Mouse (Mus musculus) forelimb bud, embryonic 11.5 days (tissue): Measurements from ENCODE around the gene Gm10309.

Source experiments
- DNase-seq: peaks from one replicate; pipeline ENCODE4 v3.0.0-alpha.2; 2012; ENCODE audit warnings: low read depth, low spot score

Gm10309 gene

DNA sequence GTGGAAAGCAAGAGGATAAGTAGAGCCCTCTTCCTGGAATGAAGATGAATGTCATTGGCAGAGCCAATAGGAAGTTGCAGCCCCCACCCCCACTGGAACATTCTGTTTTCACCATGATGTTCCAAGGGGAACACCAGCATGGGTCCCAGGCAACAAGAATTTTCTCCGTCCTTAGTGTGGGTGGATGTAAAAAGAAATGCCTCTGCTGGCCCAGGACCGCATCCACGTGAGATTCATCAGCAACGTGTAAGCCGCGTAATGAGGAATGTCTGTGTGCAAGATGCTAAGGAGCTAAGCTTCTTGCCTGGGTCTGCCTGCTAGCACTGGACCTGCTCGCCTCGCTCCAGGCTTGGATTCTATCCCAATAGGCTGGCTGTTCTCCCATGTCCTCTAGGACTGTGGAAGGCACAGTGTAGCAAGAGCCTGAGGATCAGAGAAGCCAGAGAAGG, at the start of gene Gm10309:
Gene Gm10309 (minus strand): TSS at position 50 of the 449 bp plus-strand sequence.
- DNase-seq, result no peak

DNA sequence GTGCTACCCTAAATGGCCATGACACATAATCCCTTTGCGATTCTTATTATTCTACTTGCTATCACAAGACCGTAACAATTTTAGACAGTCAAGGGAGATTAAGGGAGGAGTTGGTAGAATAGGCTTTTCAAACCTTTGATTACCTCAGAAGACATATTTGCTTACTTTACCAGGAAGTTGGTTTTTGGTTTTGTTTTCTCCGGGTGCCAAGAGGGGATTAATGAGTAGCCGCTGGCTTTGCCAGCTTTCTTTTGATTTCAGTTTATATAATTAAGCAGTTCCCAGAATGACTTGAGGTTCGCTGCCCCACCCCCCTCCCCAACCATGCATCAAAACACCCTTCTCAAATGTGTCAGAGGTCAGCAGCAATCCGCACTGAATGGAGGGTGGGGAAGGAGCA, 47.0 kb upstream of the Gm10309 start:
- DNase-seq, result no peak

DNA sequence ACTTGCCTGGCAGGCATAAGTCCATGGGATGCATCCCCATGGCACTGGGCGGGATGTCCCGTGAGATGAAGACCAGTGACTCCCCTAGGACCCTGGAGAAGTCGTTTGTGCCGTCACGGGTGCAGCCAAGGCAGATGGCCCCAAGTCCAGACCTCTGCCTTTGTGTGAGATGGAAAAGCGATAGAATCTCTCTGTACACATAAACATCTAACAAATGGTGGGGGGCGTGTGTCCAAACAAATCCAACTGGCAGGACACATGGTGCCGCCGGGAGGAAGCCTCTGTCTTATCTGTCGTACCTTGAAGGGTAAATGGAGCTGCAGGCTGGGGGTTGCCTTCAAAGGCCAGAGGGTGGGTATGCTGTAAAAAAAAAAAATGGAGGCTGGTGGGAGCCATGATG, 46.5 kb upstream of the Gm10309 start:
- no peak for DNase-seq

DNA sequence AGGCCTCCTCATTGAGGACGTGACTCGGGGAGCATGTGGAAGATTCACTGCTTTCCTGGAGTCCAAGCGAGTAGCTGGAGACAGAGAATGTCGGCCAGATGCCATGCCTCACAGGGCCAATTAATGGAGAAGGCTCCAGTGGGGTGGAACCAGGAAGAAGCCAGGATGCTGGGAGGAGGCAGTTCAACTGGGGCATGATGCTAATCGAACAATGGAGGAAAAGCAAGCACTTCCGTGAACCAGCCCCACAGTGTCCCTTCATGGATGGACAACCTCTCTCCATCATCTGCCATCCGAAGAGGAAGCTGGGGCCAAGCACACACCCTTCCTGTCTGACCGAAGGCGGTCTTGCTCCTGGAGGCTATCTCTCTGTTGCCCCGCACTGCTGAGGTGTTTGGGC, 44.1 kb upstream of the Gm10309 start:
- no peak for DNase-seq

DNA sequence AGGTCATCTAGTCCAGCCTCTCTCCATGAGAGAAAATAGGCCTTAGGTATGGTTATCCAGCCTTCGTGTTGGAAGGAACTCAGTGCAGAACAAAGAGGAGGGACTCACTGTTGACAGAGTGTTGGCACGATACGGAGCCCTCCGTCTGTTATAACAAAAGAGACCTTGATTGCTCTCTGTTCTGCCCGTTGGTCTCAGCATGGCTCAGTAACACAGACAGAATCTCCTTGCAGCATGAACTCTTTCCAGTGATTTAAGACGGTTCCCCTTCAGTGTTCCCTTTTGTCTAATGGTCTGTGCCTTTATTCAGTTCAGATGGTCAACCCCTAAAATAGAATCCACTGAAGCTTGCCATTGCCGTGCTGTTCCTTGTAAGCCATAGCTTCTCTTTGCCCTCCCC, 41.5 kb upstream of the Gm10309 start:
- no peak for DNase-seq

DNA sequence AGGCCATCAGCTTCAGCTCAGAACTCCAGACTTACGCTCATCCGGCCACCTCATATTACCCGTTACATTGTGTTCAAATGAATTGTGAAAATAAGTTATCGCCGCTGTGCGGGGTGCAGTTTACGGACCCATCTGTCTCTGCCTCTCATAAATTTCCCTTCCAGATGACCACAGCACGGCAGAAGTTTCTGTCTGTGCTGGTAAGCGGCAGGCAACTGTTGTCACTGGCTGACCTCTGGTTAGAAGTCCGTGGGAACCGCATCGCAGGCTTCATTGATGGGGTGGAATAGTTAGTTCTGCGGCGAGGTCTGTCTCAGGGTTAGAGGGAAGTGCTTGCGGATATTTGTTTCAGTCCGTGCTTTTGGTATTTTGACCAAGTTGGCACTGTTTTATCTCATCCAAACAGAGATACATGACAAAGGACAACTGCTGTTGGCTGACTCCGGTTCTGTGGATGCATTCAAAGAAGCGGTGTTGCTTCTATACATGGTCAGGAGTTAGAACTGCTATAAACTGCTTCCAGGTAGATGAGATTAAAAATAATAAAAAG, 34.9 kb upstream of the Gm10309 start:
- DNase-seq, result no peak

DNA sequence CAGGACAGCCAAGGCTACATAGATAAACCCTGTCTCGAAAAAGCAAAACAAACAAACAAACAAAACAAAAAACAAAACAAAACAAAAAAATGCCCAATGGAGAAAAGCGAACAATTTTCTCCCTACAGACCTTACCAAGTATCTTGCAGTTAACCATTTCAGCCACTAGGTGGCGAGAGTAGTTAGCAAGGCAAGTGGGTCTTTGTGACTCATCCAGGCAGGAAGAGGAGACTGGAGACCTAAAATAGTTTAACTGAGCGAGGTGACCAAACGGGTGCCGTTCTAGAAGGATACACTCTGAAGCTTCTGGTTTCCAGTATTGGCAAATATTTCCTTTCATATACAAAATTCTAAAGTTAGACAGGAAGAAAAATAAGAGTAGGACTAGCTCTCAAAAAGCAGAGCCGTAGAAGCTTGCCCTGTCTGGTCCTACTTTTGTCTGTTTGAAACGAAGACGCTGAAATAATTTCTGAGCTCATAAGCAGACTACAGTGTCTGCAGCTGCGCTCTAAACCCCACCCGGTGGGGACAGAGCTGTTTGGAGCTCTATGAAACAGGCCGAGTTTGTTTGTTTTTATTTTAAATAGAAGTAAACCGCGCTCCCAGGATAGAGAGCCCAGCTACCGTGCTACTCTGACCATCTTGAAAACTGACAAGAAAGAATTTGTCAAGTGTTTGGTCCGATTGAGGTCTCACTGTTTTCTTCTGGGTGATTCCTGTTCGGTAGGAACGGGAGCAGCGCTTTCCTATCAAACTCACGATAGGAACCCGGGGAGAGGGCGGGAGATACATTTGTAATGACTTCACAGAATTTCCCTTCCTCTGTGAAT, 31.0 kb upstream of the Gm10309 start:
- peak; percentile 86 for DNase-seq

DNA sequence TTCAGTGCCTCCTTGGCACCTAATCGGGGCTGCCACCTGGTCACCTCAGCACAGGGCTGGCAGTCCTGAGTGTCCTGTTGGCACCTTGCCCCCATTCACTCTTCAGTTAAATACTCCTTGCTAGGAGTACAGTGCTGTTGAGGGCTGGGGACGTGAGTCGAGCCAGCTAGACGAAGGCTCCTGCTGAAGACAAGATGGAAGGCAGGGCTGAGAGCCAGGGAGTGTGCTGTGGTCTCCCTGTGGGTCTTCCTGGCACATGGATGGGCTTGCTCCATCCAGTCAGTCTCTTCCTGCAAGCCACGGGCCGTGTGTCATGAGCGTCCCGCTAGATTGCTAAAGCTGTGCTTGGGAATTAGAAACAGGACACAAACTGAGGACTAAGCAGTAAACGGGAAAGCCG, 30.1 kb upstream of the Gm10309 start:
- no peak for DNase-seq

DNA sequence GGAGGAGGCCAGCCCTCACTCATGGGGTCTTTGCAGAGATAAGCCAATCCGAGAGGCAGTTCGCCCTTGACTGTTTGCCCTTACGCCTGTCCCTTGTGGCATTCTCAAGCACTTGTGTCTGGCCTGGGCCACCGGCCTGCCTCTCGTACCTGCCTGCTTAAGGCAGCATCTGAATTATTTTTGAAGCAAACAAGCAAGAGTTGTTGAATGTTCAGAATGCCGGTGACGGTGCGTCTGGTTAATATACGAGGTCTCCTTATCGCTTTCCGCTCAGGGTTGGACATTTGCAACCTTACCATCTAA, 28.5 kb upstream of the Gm10309 start:
- DNase-seq, result no peak

DNA sequence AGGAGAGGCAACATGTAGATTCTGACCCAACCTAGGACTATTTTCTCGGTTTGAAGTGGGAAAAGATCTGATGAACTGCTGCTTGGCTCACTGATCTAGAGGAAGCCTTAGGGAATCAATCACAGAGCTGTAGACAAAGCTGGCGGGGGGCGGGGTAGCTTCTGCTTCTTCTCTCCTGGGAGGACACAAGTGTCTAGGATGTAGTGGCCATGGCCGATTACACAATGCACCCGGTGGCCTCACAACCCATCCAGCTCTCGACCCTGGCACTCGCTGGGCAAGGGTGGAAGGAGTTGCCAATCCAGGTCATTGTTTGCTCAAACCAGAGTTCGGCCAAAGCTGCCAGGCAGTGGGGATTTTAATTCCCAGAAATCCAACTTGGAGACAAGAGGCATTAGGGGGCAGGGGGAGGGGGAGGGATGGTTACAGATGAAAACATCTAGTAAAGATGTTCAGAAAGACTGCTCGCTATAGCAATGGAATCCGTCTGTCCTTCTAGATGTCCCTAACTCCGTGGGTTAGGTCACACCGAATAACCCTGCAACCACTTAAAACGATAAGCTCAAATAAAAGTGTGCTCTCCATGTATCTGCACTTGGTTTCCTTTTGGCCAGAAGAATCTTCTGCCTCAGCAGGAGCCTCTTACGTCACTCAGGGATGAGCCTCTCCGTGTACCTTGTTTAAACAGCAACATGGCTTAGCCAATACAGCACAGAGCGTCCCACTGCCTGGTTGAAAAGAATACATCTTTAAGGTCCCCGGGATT, 27.9 kb upstream of the Gm10309 start:
- DNase-seq, result no peak

DNA sequence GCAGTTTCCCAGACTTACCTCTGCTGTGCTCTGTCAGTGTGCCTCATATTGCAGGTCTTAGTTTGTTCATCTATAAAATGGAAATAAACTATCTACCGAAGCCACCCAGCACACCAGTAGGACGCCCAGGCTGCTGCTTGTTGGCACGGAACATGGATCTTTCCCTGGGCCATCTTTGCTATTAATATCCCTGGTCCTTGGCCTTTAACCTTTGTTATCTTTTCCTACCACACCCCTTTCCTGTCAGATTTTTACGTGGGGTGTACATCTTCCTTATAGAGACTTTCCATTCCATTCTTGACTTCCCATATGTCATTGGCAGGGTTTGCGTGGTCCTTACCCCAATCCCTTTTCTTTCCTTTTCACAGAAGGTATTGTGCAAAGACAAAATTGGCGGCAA, 26.2 kb upstream of the Gm10309 start:
- no peak for DNase-seq

DNA sequence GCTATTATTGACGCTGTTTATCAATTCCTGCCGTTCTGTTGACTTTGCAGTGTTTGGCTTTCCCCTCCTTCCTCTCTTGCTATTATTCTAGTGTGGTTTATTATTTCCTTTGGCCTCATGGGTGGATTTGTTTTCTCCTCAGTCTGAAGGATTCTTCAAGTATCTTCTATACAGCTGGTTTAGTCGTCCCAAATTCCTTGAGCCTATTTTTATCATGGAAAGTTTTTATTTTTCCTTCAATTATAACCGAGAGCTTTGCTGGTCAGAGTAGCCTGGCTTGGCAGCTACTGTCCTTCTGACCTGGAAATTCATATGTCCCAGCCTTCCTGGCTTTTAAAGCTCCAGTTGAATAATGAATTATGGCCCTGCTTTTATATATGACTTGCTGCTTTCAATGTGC, 24.4 kb upstream of the Gm10309 start:
- DNase-seq, result no peak

DNA sequence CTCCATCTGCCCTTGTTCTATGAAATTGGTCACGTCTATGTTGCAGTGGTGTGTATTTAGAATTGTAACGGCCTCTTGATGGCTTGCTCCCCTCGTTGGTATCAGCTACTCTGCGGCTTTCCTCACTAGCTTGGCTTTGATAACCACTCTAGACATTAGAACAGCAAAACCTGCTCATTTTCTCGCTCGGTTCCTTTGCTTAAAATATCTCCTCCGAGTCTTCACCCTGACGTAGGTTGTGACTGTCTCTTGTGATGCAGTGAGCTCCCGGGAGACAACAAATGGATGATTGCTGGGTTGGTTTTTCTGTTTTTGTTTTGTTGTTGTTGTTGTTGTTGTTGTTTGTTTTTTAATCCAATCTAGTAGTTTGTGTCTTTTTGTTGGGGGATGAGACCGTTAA, 24.0 kb upstream of the Gm10309 start:
- DNase-seq, result no peak

DNA sequence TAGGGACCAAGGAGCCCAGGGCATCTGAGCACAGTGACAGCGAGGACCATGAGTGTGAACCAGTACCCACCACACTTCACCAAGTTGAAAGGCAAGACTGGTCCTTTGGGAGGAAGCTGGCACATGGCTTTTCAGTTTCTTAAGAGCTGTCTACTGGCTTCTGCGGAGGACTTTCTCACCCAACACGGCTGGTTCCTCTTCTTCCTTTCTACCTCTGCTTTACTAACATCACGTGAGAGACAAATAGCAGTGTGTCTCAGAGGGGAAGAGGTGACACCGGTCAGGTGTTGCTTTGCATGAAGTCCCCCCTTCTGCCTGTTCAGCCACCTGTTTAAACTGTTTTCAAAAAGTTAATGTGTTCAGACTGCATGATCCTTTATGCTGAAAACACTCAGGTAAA, 22.3 kb upstream of the Gm10309 start:
- no peak for DNase-seq

DNA sequence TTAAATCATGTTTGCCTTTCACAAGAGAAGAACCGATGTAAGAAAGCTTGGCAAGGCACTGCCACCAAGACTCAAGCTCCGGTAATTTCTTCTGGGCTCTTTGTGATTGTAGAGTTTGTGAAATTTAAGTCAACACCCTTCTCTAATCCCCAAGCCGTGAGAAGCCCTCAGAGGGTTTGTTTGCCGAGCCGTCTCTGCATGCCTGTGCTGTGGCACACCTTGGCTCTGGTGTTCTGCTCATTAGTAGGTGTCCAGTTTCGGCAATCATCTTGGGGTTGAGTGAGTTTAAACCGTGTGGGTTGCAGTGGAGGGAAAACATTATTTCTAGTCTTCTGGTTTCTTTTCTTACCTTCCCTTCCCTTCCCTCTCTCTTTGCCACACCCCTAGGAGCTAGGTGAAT, 21.0 kb upstream of the Gm10309 start:
- no peak for DNase-seq

DNA sequence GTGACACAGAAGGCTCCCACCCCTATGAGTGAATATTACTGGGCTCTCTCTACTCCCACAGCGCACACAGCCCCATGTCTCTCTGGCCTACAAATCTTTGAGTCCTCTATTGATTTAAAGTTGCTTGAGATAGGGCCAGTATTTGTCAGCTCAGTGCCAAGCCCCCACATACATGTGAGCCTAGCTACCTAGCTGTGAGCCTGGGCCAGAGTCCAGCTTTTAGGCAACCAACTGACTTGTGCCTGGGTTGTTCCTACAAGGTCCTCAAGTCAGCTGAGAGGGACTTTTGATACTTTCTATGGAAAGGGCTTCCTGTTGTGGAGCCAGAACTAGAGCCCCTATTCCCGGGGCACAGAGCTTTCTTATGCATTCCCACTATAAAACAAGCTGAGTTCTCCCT, 20.0 kb upstream of the Gm10309 start:
- DNase-seq, result no peak

DNA sequence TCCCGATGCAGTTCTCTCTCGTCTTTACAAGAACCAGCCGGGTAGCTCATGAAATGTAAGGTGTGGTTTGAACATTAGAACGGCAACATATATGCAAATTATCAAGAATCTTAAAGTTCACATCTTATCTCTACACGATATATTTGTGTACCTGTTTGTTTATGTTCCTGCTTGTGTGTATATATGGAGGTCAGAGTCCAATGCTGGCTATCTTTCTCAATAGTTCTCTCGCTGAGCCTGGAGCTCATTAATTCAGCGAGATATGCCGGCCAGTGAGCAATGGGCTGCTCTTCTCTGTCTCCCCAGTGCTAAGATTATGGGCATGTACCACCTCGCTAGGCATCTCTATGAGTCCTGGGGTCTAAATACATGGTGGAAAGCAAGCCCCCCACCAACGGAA, 18.8 kb upstream of the Gm10309 start:
- no peak for DNase-seq

DNA sequence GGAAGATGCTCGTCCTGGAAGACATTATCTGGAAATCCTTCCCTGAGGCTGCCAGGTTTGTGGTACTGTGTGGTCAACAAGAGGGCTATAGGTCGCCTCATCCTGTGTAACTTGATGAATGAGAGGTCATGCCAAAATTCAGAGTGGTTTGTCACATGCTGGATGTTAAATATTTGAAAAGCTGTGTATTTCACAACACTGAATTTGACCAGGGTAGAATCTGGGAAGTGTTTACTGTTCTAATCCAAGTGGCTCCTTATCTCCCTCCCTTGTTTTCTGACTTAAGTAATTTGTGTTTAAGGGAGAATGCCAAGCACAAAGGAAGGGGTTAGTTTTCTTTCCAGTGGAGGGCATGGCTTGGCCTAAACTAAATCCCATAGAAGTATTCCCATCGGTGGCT, 18.3 kb upstream of the Gm10309 start:
- DNase-seq, result no peak

DNA sequence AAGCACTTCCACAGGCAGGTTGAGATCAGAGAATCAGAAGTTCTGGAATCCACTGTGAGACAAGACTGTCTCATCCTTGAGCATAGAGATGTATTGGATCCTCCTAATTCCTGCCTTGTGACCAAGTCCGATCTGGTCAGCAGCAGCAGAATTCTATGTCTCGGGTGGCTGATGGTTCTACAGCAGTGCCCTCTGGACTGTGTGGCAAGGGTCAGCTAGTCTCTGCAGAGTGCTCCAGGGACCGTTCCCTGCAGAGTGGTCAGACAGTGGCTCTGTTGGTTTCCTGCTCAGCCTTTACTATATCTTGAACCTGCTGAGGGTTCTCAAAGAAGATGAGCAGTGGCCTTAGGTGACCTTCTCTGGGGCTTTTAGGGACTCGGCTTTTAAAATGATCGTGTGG, 17.6 kb upstream of the Gm10309 start:
- no peak for DNase-seq

DNA sequence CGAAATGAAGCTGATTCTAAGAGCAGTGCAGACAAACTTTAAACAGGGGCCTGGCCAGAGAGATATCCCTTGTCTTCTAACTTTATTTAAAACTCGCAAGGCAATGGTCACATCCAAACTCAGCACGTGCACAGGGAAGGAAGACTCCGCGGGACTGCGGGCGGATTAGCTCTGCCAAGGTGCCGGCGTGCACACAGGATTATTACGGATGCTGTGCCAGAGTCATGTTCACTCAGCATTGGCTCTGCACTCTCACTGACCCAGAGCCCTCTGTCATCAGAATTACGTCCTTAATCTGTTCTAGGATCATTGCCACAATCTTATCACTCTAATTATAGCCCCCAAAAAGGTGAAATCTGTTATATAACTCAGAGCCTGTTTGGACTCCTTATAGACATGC, 16.2 kb upstream of the Gm10309 start:
- no peak for DNase-seq

DNA sequence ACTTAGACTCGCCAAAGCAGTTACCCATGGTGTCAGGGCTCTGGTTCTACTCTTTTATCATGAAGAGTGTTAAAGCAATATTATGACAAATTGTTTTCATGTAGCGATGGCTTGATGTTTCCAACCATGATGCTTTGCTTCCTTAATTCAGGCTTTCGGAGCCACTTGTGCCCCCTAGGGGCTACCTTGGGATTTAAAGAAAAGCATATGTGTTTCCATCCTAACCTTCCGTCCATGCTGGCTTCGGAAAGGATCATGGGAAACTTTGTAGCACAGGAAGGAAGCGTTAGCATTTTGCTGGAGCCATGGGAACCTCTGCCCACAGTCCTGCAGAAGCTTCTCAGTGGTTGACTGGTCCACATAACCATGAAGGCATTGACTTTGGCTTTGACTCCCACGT, 13.6 kb upstream of the Gm10309 start:
- no peak for DNase-seq

DNA sequence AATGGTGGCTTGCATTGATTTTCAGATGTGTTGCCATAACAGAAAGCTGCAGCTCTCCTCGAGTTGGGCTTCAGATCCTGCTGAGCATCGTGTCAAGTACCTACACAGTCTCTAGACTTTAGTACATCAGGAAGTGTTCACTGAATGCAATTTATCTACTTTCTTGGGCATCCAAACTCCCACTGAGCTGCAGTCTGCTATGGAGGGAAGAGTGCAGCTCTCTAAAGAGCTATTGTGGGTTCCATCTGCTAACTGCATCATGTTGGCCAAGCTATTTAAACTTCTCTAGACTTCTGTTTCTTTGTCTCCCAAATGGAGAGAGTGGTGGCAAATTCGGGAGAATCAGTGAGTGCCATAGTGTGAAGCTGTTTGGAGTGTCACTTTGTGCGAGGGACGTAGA, 11.6 kb upstream of the Gm10309 start:
- DNase-seq, result no peak

DNA sequence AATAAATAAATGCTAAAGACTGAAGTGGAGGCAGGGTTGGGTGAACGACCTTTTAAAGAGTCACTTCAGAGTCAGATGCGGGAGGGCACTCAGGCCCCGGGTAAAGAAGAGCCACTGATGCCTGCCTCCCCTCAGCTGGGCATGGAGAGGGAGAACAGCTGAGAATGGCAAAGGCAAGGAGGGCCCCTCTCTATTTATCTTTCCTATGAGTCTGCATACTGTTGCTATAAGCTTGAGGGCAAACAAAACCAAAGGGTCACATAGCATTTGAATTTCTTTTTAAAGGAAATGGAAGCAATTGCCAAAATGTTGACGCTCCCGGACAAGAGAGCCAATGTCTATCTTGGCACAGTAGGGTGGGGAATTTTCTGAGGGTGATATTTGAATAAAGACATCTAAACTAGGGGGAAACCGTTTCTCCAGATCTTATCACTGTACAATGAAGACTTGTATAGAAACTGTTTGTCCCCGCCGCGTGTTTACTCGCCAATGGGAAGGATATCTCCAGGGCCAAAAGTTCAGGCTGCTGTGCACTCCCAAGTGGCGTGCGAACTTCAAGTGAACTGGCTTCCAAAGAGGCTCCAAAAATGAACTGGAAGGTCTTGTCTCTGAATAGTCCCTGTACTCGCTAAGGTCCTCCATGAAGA, 10.1 kb upstream of the Gm10309 start:
- no peak for DNase-seq
